Mouse (Mus musculus): Measurements from ENCODE around the gene Prcd. TPM values are rescaled to one million over a fixed set of nuclear protein-coding genes. Genes with fewer than 3 reads are reported as not detected.

Prcd gene
- polyA plus RNA-seq, 1 experiment from 2014 or later = 0.53 TPM

GRCm38 (mm10) chr11:116682501-116683144 is 29.3 kb downstream of the Prcd start:
- Histone ChIP-seq H3K27ac (ENCODE audit: low read depth, low read length) (no peak overlapping the region), H3K9me3 (ENCODE audit: control insufficient read depth, low read length) (no peaks in the 10 kb centered on the region), H3K4me1 (ENCODE audit: control insufficient read depth, insufficient read depth, low read length) (no peaks in the 10 kb centered on the region), H3K36me3 (ENCODE audit: control insufficient read depth, insufficient read depth, low read length) (peaks cover 6% of the 10 kb centered on the region), H3K9ac (ENCODE audit: low read length) (no peak overlapping the region), H3K27me3 (ENCODE audit: control insufficient read depth, insufficient read depth, low read length) (no peaks in the 10 kb centered on the region), H3K4me2 (ENCODE audit: low read depth) (no peak overlapping the region), H3K4me3 (ENCODE audit: low read depth, low read length) (no peak overlapping the region)
- DNase-seq (ENCODE audit: low spot score) (no peak), ATAC-seq (ENCODE audit: insufficient read depth, low FRiP score, low TSS enrichment) (no peak)
- WGBS = 87% methylated on average over 14 of the region's 14 CpGs

DNA sequence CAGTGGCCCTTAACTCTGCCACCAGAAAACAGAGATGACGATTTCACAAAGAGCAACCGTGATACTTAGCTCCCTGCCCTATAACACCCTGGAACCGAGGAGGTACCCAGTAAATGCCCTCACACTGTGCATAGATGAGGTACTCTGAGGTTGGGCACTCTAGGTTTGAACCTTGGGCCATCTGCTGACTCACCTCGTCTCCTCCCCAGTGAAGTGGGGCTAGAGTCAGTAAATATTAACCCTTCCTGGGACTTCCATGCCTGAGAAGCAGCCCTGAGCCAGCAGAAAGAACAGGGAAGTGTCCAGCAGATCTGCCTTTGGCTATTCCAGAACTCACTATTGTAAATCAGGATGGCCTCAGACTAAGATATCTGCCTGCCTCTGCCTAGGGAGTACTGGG is 30.4 kb downstream of the Prcd start:
- WGBS = 87% methylated on average over 4 of the region's 4 CpGs
- Histone ChIP-seq H3K9me3 (ENCODE audit: control insufficient read depth, low read length) (no peaks in the 10 kb centered on the region), H3K4me3 (ENCODE audit: low read depth, low read length) (no peak overlapping the region), H3K36me3 (ENCODE audit: control insufficient read depth, insufficient read depth, low read length) (peaks cover 6% of the 10 kb centered on the region), H3K9ac (ENCODE audit: low read length) (no peak overlapping the region), H3K4me2 (ENCODE audit: low read depth) (no peak overlapping the region), H3K4me1 (ENCODE audit: control insufficient read depth, insufficient read depth, low read length) (no peaks in the 10 kb centered on the region), H3K27ac (ENCODE audit: low read depth, low read length) (no peak overlapping the region), H3K27me3 (ENCODE audit: control insufficient read depth, insufficient read depth, low read length) (no peaks in the 10 kb centered on the region)
- no peak for DNase-seq (ENCODE audit: low spot score)
- ATAC-seq (ENCODE audit: insufficient read depth, low FRiP score, low TSS enrichment) = no peak

DNA sequence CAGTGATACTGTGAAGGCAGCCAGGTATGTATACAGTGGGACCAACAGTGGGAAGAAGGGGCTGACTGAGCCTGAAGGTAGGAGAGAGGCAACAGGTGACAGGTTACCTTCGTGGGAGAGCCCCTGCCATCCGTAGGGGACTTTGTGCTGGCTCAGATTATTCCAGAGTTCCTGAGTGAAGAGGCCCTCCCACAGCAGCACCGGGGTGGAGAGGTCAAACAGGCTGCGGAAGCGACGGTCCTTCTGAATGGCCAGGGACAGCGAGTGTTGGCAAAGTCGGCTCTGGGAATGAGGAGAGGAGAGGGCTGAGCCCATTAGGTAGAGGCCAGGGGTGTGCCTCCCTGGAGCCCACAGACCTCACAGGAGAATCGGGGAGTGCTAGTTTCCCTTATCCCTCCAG is 32.4 kb downstream of the Prcd start:
- WGBS = 78% methylated on average over 9 of the region's 9 CpGs
- no peak for ATAC-seq (ENCODE audit: insufficient read depth, low FRiP score, low TSS enrichment)
- Histone ChIP-seq H3K27me3 (ENCODE audit: control insufficient read depth, insufficient read depth, low read length) (no peaks in the 10 kb centered on the region), H3K4me2 (ENCODE audit: low read depth) (no peak overlapping the region), H3K9ac (ENCODE audit: low read length) (no peak overlapping the region), H3K4me3 (ENCODE audit: low read depth, low read length) (no peak overlapping the region), H3K9me3 (ENCODE audit: control insufficient read depth, low read length) (no peaks in the 10 kb centered on the region), H3K36me3 (ENCODE audit: control insufficient read depth, insufficient read depth, low read length) (peaks cover 3% of the 10 kb centered on the region; the same call in 1 of the 2 replicates), H3K27ac (ENCODE audit: low read depth, low read length) (no peak overlapping the region), H3K4me1 (ENCODE audit: control insufficient read depth, insufficient read depth, low read length) (no peaks in the 10 kb centered on the region)
- DNase-seq (ENCODE audit: low spot score) = no peak

GRCm38 (mm10) chr11:116687897-116688296 is 34.6 kb downstream of the Prcd start:
- WGBS = 79% methylated on average over 8 of the region's 8 CpGs
- Histone ChIP-seq H3K27ac (ENCODE audit: low read depth, low read length) (no peak overlapping the region), H3K4me2 (ENCODE audit: low read depth) (no peak overlapping the region), H3K9ac (ENCODE audit: low read length) (no peak overlapping the region), H3K36me3 (ENCODE audit: control insufficient read depth, insufficient read depth, low read length) (peaks cover 2% of the 10 kb centered on the region; the same call in 1 of the 2 replicates), H3K4me3 (ENCODE audit: low read depth, low read length) (no peak overlapping the region), H3K27me3 (ENCODE audit: control insufficient read depth, insufficient read depth, low read length) (no peaks in the 10 kb centered on the region), H3K4me1 (ENCODE audit: control insufficient read depth, insufficient read depth, low read length) (no peaks in the 10 kb centered on the region), H3K9me3 (ENCODE audit: control insufficient read depth, low read length) (no peaks in the 10 kb centered on the region)
- no peak for ATAC-seq (ENCODE audit: insufficient read depth, low FRiP score, low TSS enrichment)
- DNase-seq (ENCODE audit: low spot score) = no peak

DNA sequence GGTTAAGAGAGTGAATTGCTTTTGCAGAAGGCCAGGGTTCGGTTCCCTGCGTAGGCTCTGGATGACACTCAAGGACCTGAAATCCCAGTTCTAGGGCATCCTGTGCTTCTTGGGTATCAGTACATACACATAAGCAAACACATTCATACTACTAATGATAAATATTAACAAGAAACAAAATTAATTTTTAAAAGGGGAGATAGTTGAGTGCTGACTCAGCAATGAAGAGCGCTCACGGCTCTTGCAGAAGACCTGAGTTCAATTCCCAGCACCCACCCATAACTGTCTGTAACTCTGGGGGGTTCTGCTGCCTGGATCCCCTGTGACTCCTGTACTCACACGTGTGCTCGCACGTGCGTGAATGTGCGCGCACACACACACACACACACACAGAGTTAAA is 36.3 kb downstream of the Prcd start:
- H3K9me3 ChIP-seq (ENCODE audit: control insufficient read depth, low read length) = no peaks in the 10 kb centered on the region
- H3K9ac ChIP-seq (ENCODE audit: low read length) = no peak overlapping the region
- peaks cover 6% of the 10 kb centered on the region; the same call in 1 of the 2 replicates for H3K4me1 ChIP-seq (ENCODE audit: control insufficient read depth, insufficient read depth, low read length)
- H3K27ac ChIP-seq (ENCODE audit: low read depth, low read length) = no peak overlapping the region
- ATAC-seq (ENCODE audit: insufficient read depth, low FRiP score, low TSS enrichment) = no peak
- no peak for DNase-seq (ENCODE audit: low spot score)
- no peak overlapping the region for H3K4me3 ChIP-seq (ENCODE audit: low read depth, low read length)
- no peaks in the 10 kb centered on the region for H3K36me3 ChIP-seq (ENCODE audit: control insufficient read depth, insufficient read depth, low read length)
- no peak overlapping the region for H3K4me2 ChIP-seq (ENCODE audit: low read depth)
- H3K27me3 ChIP-seq (ENCODE audit: control insufficient read depth, insufficient read depth, low read length) = peaks cover 13% of the 10 kb centered on the region
- 95% methylated on average over 10 of the region's 10 CpGs for WGBS

DNA sequence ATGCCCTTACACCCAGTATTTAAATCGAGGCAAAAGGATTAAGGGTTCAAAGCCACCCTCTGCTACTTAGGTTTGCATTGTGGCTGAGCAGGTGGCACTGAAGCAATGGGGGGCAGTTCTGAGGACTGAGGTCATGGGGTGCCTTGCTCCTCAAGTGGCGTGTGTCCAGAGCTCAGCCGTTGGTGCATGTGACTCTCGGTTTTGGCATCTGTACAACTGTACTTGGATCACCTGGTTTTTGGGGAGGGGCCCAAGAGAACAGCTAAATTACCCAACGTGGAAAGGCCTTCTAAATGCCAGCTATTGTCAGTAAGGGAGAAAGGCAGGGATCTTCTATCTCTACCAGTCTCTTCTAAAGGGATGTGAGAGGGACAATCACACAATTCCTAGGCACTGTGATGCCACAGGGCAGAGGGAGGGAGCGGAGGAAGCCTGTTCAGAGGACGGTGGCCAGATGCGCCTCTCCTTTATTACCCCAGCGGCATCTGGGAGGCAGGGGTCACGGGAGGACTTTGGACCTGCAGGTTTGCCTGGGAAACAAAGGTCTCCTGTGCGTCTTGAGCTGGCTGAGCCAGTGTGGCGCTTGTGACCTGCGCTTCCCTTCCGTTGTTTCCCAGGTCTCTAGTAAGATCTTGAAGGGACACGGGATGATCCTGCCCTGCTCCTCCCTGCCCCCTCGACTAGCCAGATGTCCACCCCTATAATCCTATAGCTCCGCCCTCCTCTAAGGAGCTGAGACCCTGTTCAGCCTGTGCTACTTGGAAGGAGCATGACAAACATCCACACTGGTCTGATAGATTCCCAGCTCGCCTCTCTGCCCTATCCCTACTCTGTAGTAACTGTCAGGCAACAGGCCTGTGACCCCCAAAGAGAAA is 37.6 kb downstream of the Prcd start:
- no peaks in the 10 kb centered on the region for H3K36me3 ChIP-seq (ENCODE audit: control insufficient read depth, insufficient read depth, low read length)
- peaks cover 7% of the 10 kb centered on the region; the same call in 1 of the 2 replicates for H3K4me1 ChIP-seq (ENCODE audit: control insufficient read depth, insufficient read depth, low read length)
- WGBS = 46% methylated on average over 18 of the region's 18 CpGs
- H3K9me3 ChIP-seq (ENCODE audit: control insufficient read depth, low read length) = no peaks in the 10 kb centered on the region
- H3K9ac ChIP-seq (ENCODE audit: low read length) = no peak overlapping the region
- ATAC-seq (ENCODE audit: insufficient read depth, low FRiP score, low TSS enrichment) (no peak), DNase-seq (ENCODE audit: low spot score) (no peak)
- no peak overlapping the region for H3K4me2 ChIP-seq (ENCODE audit: low read depth)
- no peak overlapping the region for H3K4me3 ChIP-seq (ENCODE audit: low read depth, low read length)
- peaks cover 21% of the 10 kb centered on the region for H3K27me3 ChIP-seq (ENCODE audit: control insufficient read depth, insufficient read depth, low read length)
- H3K27ac ChIP-seq (ENCODE audit: low read depth, low read length) = no peak overlapping the region

DNA sequence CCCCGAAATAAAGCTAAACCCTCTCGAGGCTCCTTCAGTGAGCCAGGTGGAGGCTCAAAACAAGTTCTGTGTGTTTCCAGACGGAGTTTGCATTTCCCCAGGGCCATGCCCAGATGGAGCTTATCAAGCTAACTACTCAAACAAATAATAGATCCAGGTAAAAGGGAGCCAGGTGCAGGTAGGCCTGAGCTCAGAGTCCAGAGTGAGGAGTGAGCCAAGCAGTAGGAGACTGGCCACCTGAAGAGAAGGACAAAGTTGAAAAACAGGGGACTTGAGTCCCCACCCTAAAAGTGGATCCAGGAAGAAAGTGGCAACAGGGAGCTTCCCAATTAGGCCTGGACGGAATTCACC is 40.5 kb downstream of the Prcd start:
- no peak overlapping the region for H3K9ac ChIP-seq (ENCODE audit: low read length)
- H3K27ac ChIP-seq (ENCODE audit: low read depth, low read length) = no peak overlapping the region
- H3K36me3 ChIP-seq (ENCODE audit: control insufficient read depth, insufficient read depth, low read length) = no peaks in the 10 kb centered on the region
- H3K4me2 ChIP-seq (ENCODE audit: low read depth) = peak overlapping the region; percentile 63
- H3K4me3 ChIP-seq (ENCODE audit: low read depth, low read length) = peak overlapping the region; percentile 30
- ATAC-seq (ENCODE audit: insufficient read depth, low FRiP score, low TSS enrichment) = no peak
- 43% methylated on average over 4 of the region's 4 CpGs for WGBS
- no peak for DNase-seq (ENCODE audit: low spot score)
- H3K4me1 ChIP-seq (ENCODE audit: control insufficient read depth, insufficient read depth, low read length) = peaks cover 7% of the 10 kb centered on the region; the same call in 1 of the 2 replicates
- H3K9me3 ChIP-seq (ENCODE audit: control insufficient read depth, low read length) = no peaks in the 10 kb centered on the region
- peaks cover 21% of the 10 kb centered on the region for H3K27me3 ChIP-seq (ENCODE audit: control insufficient read depth, insufficient read depth, low read length)

DNA sequence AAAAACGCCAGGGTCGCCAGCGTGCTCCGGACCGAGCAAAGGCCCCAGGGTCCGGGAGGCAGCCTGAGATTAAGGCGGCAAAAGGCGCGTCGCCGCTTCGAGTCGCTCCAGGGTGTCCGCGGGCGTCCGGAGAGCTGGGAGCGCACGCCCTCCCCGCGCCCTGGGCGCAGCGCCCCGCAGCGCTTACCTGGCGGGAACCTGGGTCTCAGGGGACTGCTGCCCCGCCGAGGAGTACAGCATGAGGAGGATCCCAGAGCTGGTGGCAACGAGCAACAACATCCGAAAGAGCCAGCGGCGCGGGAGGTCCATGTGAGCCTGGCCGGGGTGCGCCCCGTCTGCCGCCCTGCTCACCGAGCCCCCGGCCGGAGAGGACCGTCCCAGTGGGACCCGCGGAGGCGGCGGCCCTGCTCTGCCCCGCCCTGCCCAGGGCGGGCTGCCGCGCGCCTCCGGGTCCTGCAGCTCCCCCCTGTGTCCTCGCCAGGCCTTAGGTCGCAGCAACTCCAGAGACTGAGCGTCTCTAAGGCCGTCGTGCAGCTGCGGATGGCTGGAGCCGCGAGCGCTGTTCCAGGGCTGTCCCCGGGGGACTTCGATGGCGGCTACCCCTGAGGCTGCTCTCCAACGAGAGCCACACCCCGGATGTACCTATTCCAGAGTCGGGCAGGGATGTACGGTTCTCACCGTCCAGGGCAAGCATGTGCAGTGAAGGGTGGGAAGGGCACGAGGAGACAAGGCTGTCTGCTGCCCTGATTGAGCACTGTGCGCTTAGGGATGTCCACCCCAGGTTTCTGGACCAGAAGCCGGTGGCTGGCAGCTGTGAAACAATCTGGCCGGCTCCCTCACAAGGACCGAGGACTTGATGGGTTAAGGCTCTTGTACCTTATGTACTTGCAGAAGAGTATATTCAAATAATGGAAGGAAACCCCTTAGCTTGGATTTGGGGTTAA is 41.2 kb downstream of the Prcd start:
- WGBS = 3% methylated on average over 58 of the region's 73 CpGs
- no peak overlapping the region for H3K27ac ChIP-seq (ENCODE audit: low read depth, low read length)
- no peaks in the 10 kb centered on the region for H3K9me3 ChIP-seq (ENCODE audit: control insufficient read depth, low read length)
- ATAC-seq (ENCODE audit: insufficient read depth, low FRiP score, low TSS enrichment) (no peak), DNase-seq (ENCODE audit: low spot score) (peak; percentile 57)
- peaks cover 21% of the 10 kb centered on the region for H3K27me3 ChIP-seq (ENCODE audit: control insufficient read depth, insufficient read depth, low read length)
- H3K4me2 ChIP-seq (ENCODE audit: low read depth) = peak overlapping the region; percentile 63
- no peaks in the 10 kb centered on the region for H3K36me3 ChIP-seq (ENCODE audit: control insufficient read depth, insufficient read depth, low read length)
- peak overlapping the region; percentile 30 for H3K4me3 ChIP-seq (ENCODE audit: low read depth, low read length)
- peak overlapping the region; percentile 41 for H3K9ac ChIP-seq (ENCODE audit: low read length)
- peaks cover 7% of the 10 kb centered on the region; the same call in 1 of the 2 replicates for H3K4me1 ChIP-seq (ENCODE audit: control insufficient read depth, insufficient read depth, low read length)

Measured in neural tube, embryonic 11.5 days (tissue).